Comparison of ENCODE assay signal across 18 mouse cellular contexts in genomic region chr5:115754831-115755230, GRCm38 (mm10). TPM values are rescaled to one million over a fixed set of nuclear protein-coding genes. Genes with fewer than 3 reads are reported as not detected.
DNase-seq lines count a peak whose midpoint lies in the region; ATAC-seq lines count a peak whose summit lies in the region.
"Had no signal": no experiment of that assay in that cellular context is flagged by ENCODE, and none has a peak within 500 bp of the region (broad histone marks: within the 10 kb centered on the region; RNA-seq: fewer than 3 reads in every experiment).

No protein-coding gene starts in this region.

- H3K4me1 ChIP-seq in limb, embryonic 12.5 days (replicated peaks), result peaks cover 15% of the 10 kb centered on the region
- H3K4me1 ChIP-seq: forebrain, embryonic 12.5 days; heart, embryonic 15.5 days; limb, embryonic 15.5 days; liver, embryonic 15.5 days had no signal

- H3K9ac ChIP-seq in limb, embryonic 12.5 days (replicated peaks), result no peak overlapping the region
- H3K9ac ChIP-seq: forebrain, embryonic 12.5 days; heart, embryonic 15.5 days; limb, embryonic 15.5 days; liver, embryonic 15.5 days had no signal

- DNase-seq in CD4-positive, CD25-positive, alpha-beta regulatory T cell, adult 2 months (ENCODE audit: low read depth, low spot score), result peak; percentile 82
- peak; percentile 51 to 65 for DNase-seq in CD8-positive naive resting alpha-beta T cell, adult 2 months (ENCODE audit: low read depth in 2 of 2, low spot score in 2 of 2)
- peak; percentile 71 to 77 for DNase-seq in thymus, postnatal 10 days (ENCODE audit: low spot score in 2 of 2)
- no peak for DNase-seq in cerebellum, adult 18-20 months
- DNase-seq in kidney, adult 11 months, result no peak
- DNase-seq: cerebellum, adult 2 months; gastrocnemius, postnatal 10 days; kidney, postnatal 4 days; layer of hippocampus, adult 9-11 months; midbrain, embryonic 14.5 days; right cerebral cortex, postnatal 4 days had no signal

- H3K36me3 ChIP-seq in limb, embryonic 12.5 days, result no peaks in the 10 kb centered on the region
- H3K36me3 ChIP-seq: forebrain, embryonic 12.5 days; heart, embryonic 15.5 days; limb, embryonic 15.5 days; liver, embryonic 15.5 days had no signal

- H3K4me2 ChIP-seq in limb, embryonic 12.5 days, result no peak overlapping the region
- H3K4me2 ChIP-seq: forebrain, embryonic 12.5 days; heart, embryonic 15.5 days; limb, embryonic 15.5 days; liver, embryonic 15.5 days had no signal

- ATAC-seq in limb, embryonic 12.5 days (ENCODE audit: insufficient number of reproducible peaks, insufficient read depth, low FRiP score, low TSS enrichment, low read depth), result no peak
- no peak for ATAC-seq in granulocyte monocyte progenitor cell, adult 5-6 weeks (replicated peaks; ENCODE audit: poor library complexity, severe bottlenecking)

- no peak overlapping the region for H3K4me3 ChIP-seq in limb, embryonic 12.5 days (replicated peaks)
- H3K4me3 ChIP-seq: forebrain, embryonic 12.5 days; heart, embryonic 15.5 days; limb, embryonic 15.5 days; liver, embryonic 15.5 days had no signal

- no peaks in the 10 kb centered on the region for H3K9me3 ChIP-seq in limb, embryonic 12.5 days
- H3K9me3 ChIP-seq: forebrain, embryonic 12.5 days; heart, embryonic 15.5 days; limb, embryonic 15.5 days; liver, embryonic 15.5 days had no signal

- no peaks in the 10 kb centered on the region for H3K27me3 ChIP-seq in limb, embryonic 12.5 days
- H3K27me3 ChIP-seq: CH12.LX; forebrain, embryonic 12.5 days; heart, embryonic 15.5 days; limb, embryonic 15.5 days; liver, embryonic 15.5 days had no signal

- WGBS in limb, embryonic 12.5 days, result 74% methylated on average over 9 of the region's 9 CpGs

- H3K27ac ChIP-seq in limb, embryonic 12.5 days, result 0 out of 2 replicates have a peak overlapping the region, but pooled peaks have one; percentile 54
- H3K27ac ChIP-seq: forebrain, embryonic 12.5 days; heart, embryonic 15.5 days; limb, embryonic 15.5 days; liver, embryonic 15.5 days had no signal

RNA-seq across cellular contexts. Expression of gene Bicdl1, which starts 23.4 kb away (rescaled TPM):
- polyA plus RNA-seq in limb, embryonic 12.5 days (2016; fragmentation: Nextera tagmentation; extraction: Ambion mirVana), result 10.1 and 10.8 TPM in 2 replicates
- total RNA-seq in granulocyte monocyte progenitor cell, adult 5-6 weeks (2014; fragmentation: Nextera tagmentation), result 1.1 TPM in 1 of 2 replicates, not detected in the other
- total RNA-seq in granulocyte monocyte progenitor cell, adult 5-6 weeks (2017), result 0.34 and 2.3 TPM in 2 replicates

Comparison
In these comparisons a context has a peak if more than half of its experiments do, and no peak if none do; other contexts are left out.
1. DNase-seq: peak in CD4-positive, CD25-positive, alpha-beta regulatory T cell, adult 2 months (single experiment), CD8-positive naive resting alpha-beta T cell, adult 2 months (2 of 2) and thymus, postnatal 10 days (2 of 2); none in cerebellum, adult 18-20 months (0 of 2) and kidney, adult 11 months (single experiment).